Mouse (Mus musculus) spleen, postnatal 4 days (tissue): ENCODE measurements at regions not wholly inside any gene's neighbourhood (a gene's known extent, or its start where the extent isn't known, plus 50 kb on each side); places are given as distances from the start of the nearest gene placed in this dataset.

Experiments used
- DNase-seq, 2 experiments: peaks; one replicate each; pipeline ENCODE4 v3.0.0; 2022; ENCODE audit warnings: low spot score in 2 of 2

- no peak for DNase-seq
Observed at GRCm38 (mm10) chr9:63850316-63850693, 92.5 kb upstream of the Smad3 start.

- DNase-seq = no peak
Observed at GRCm38 (mm10) chr9:63849564-63850315, 91.9 kb upstream of the Smad3 start.

GRCm38 (mm10) chr9:63843883-63844485, 86.2 kb upstream of the Smad3 start:
- peak; percentile 59 to 81 for DNase-seq

GRCm38 (mm10) chr9:63843431-63843830, 85.6 kb upstream of the Smad3 start:
- DNase-seq = no peak

GRCm38 (mm10) chr9:63841102-63841501, 83.3 kb upstream of the Smad3 start:
- no peak for DNase-seq

- DNase-seq = no peak
Observed at GRCm38 (mm10) chr9:63838996-63839772, 81.4 kb upstream of the Smad3 start.

- DNase-seq = no peak
Observed at GRCm38 (mm10) chr9:63837552-63837951, 79.8 kb upstream of the Smad3 start.

GRCm38 (mm10) chr9:63836565-63837284, 78.9 kb upstream of the Smad3 start:
- no peak for DNase-seq

GRCm38 (mm10) chr9:63836036-63836435, 78.2 kb upstream of the Smad3 start:
- DNase-seq = no peak

- no peak for DNase-seq
Observed at GRCm38 (mm10) chr9:63834416-63834815, 76.6 kb upstream of the Smad3 start.

GRCm38 (mm10) chr9:63818163-63818562, 60.4 kb upstream of the Smad3 start:
- DNase-seq = no peak

- DNase-seq = peak; percentile 31 to 79
Observed at GRCm38 (mm10) chr9:63816540-63816939, 58.7 kb upstream of the Smad3 start.

GRCm38 (mm10) chr9:63809901-63810587, 52.2 kb upstream of the Smad3 start:
- no peak for DNase-seq
